Mouse (Mus musculus) lung, adult 18-20 months (tissue): ENCODE measurements around the gene Inpp5d.

Experiments used
- DNase-seq, 2 experiments: peaks; one replicate each; pipeline ENCODE4 v3.0.0; 2022; ENCODE audit warnings: mixed read lengths in 2 of 2

The Inpp5d gene

DNA sequence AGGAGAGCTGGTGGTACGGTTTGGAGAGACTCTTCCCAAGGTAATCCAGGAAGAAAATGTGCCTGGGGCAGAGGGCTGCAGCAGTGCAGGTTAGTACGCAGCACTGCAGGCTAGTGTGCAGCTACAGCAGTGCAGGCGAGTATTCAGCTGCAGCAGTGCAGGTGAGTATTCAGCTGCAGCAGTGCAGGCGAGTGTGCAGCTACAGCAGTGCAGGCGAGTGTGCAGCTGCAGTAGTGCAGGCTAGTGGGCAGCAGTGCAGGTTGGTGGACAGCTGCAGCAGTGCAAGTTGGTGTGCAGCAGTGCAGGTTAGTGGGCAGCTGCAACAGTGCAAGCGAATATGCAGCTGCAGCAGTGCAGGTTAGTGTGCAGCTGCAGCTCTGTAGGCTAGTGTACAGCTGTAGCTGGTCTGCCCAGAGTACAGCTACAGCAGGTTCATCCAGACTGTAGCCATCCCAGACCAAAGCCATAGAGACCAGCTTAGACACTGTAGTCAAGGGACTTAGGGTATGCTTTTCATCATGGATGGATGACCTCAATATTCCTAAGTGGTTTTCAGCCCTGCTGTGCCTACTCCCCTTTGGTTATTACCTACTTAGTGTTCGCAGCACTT is 89.7 kb downstream of the Inpp5d start:
- no peak for DNase-seq

- DNase-seq = no peak
Measured at GRCm38 (mm10) chr1:87711938-87712613, 92.0 kb downstream of the Inpp5d start.

DNA sequence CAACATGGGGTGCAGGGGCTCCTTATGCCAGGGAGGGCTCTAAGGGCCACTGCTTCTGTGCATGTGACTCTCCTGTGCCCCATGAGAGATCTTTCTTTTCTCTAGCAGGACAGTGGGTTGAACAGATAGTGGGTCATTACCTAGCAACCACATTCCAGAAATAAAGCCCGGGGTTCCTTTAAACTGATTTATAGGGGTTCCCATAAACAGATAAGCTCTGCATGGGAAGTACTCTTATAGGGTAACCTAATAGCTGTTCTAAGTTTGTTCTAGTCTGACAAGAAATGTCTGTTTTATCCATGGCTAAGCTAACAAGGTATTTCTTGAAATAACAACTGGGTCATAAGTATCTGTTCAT is 92.5 kb downstream of the Inpp5d start:
- DNase-seq = no peak

DNA sequence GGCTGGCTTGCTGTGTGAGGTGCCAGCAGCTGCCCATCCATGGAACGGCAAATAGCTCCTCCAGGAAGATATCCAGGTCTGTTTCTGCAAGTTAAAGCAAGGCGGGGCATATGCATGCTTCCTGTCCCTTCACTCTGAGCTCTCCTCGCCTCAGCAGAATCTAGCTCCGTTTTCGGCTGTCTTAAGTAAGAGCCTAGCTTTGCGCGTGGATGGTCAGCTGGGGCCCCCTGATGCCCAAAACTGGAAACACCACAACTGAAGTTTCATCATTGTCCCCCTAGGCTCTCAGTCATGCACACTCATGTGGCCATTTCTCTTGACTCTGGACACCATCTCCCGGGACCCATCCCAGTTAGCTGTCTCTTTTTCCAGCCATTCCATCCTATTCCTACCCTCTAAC is 101.3 kb downstream of the Inpp5d start:
- no peak for DNase-seq

GRCm38 (mm10) chr1:87722081-87722480 is 102.0 kb downstream of the Inpp5d start:
- no peak for DNase-seq

- DNase-seq = no peak
Measured at GRCm38 (mm10) chr1:87723351-87723750, 103.2 kb downstream of the Inpp5d start.

GRCm38 (mm10) chr1:87729070-87729469 is 109.0 kb downstream of the Inpp5d start:
- DNase-seq = no peak

DNA sequence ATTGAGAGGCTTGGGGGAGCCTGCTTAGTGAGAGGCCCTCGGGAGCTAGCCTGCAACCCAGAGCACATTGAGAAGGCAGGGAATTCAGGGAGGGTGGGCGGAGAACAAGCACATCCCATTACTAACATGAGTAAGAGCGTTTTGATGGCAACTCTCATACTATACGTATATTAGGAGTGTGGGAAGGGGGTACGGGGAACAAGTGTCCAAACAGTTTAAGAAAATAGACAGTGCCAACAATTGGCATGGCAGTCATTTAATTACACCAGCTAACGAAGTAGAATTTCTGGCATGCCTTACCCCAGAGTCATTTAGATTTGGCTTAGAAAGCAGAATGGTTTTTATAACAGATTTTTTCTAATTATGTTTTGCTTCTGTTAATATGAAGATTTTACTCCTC is 109.7 kb downstream of the Inpp5d start:
- DNase-seq = no peak

DNA sequence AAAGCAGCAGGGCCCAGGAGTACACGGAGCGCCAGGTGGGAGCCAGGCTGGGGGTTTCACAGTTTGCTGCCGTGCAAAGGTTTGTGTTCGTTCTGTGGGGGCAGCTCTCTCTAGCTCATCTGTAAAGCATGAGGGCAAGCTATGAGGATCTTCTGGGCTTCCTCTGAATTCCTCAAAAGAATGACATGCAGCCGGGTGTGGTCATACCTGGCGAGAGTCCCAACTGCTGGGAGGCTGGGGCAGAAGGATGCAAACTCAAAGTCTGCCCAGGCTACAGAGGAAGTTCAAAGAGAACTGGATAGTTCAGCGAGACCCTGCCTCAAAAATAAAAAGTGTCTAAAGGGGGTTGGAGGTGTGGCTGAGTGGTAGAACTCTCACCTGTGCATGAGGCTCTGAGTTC is 110.2 kb downstream of the Inpp5d start:
- no peak for DNase-seq

DNA sequence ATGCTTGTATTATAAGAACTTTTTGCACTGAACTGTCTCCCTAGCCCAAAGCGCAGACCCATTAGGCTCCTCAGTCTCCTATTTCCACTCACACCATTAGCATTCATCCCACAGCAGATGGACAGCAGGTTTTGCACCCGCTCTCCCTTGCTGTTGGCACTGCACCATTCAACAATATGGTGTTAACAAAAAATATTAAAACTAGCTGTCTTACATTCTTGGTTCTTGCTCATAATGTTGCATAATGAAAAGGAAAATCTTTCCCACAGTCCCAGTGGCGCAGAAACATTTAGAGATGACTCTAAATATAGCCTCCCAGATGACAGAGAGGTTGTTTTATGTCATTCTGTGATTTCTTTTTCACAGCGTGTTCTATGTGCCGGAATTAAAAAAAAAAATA is 113.1 kb downstream of the Inpp5d start:
- DNase-seq = no peak

DNA sequence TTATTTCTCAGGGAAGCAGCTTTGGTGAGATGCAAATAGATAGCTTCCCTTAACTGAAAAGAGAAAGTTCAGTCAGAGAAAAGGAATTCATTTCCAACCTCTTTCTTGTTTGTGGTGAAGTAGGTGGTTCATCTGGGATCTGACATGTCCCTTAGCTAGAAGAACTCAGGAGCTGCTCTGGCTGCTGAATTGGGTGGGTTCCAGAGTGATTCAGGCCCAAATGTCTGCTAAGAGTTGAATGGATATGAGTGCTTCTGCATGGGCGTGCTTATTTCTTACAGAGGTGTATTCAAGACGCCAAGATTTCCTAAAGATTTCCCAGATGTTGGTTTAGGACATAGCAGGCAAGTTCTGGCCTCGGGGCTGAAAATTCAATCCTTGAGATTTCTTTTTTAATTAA is 114.0 kb downstream of the Inpp5d start:
- DNase-seq = no peak

GRCm38 (mm10) chr1:87740584-87741290 is 120.6 kb downstream of the Inpp5d start:
- DNase-seq = no peak

- DNase-seq = no peak
Measured at GRCm38 (mm10) chr1:87749360-87749973, 129.4 kb downstream of the Inpp5d start.

DNA sequence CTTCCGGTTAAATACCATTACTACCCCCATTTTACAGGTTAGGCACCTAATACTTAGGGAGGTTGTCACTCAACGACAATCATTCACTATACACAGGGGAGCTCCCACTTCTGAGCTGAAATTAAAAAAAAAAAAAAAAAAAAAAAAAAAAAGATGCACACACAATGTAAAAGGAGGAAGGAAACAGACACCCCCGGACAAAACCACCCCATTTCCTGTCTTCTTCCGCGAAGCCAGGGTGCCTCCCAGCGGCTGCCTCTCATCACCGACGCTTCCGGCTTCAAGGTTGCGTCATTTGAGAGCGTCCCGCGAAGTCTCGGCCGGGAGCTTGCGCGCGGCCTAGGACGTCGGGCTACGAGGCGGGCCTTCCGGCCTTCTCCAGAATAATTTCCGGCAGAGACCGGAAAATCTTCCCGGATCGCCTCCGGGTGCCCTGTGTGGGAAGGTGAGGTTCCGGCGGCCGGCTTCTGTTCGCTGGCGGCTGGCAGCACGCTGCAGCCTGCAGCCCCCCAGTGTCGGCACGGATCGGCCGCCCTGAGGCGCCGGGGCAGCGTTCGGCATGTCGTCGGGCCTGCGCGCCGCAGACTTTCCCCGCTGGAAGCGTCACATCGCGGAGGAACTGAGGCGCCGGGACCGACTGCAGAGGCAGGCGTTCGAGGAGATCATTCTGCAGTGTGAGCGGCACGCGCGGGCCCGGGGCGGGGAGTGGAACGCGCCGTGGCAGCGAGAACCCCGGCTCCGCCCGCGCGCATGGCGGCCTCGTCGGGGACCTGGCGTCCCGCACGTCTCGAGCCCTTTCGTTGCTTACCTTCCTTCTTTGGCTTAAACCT is 135.7 kb downstream of the Inpp5d start, which contains the start of gene Atg16l1:
Atg16l1 (plus strand) TSS at position 230 of the 830 bp plus-strand sequence.
- peak; percentile 95 to 96 for DNase-seq

- no peak for DNase-seq
Measured at GRCm38 (mm10) chr1:87763821-87764220, 143.7 kb downstream of the Inpp5d start.

- no peak for DNase-seq
Measured at GRCm38 (mm10) chr1:87765741-87766140, 145.6 kb downstream of the Inpp5d start.

DNA sequence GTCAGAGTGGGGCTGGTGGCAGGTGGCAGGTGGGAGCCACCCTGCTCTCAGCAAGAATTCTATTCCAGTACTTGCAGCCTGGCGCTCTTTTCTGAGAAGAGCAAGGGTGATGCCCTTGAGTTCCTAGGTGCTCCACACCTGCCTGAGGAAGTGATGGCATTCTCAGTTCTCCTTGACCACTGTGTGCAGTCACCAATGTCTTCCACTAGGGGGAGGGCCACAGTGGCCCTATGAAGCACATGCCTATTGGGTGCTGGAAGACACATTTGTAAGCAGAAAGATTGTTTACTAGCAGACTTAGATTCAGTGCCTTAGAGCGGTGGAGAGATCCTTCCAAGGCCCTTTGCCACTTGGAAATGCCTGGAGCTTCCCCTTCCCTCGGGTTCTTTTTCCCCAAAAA is 146.1 kb downstream of the Inpp5d start:
- DNase-seq = peak in 1 of 2 experiments; percentile 2

DNA sequence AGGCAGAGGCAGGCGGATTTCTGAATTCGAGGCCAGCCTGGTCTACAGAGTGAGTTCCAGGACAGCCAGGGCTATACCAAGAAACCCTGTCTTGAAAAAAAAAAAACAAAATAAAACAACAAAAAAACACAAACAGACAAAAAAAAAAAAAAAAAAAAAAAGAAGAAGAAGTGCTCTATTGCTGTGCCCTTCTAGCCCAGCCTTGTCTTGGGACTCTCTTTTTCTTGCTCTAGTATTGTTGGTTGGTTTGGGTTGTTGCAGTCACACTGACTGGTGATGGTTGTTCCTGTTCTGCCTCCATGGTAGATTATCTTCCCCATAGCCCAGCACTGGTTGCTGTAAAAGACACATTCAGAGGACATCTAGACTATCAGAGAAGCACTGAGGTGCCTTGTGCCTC is 149.2 kb downstream of the Inpp5d start:
- no peak for DNase-seq
